Mouse (Mus musculus): Measurements from ENCODE around the gene Taf8. TPM values are rescaled to one million over a fixed set of nuclear protein-coding genes. Genes with fewer than 3 reads are reported as not detected.

Gene Taf8
- polyA plus RNA-seq, 1 experiment from 2014 or later: 13.1 TPM

GRCm38 (mm10) chr17:47526856-47527520 is 24.9 kb upstream of the Taf8 start:
- 57% methylated on average over 17 of the region's 17 CpGs for WGBS (ENCODE audit: missing documents)
- Histone ChIP-seq H3K4me3 (ENCODE audit: inconsistent target) (no peak overlapping the region), H3K36me3 (ENCODE audit: inconsistent target) (no peaks in the 10 kb centered on the region), H3K79me2 (ENCODE audit: inconsistent target) (no peaks in the 10 kb centered on the region), H3K27ac (no peak overlapping the region)

- WGBS (ENCODE audit: missing documents): 96% methylated on average over 6 of the region's 6 CpGs
Measured at GRCm38 (mm10) chr17:47524991-47525390, 22.9 kb upstream of the Taf8 start.

GRCm38 (mm10) chr17:47524055-47524454 is 22.0 kb upstream of the Taf8 start:
- 85% methylated on average over 5 of the region's 8 CpGs for WGBS (ENCODE audit: missing documents)
- no peak overlapping the region for H3K4me3 ChIP-seq (ENCODE audit: inconsistent target)
- H3K36me3 ChIP-seq (ENCODE audit: inconsistent target): no peaks in the 10 kb centered on the region
- H3K27ac ChIP-seq: peak overlapping the region; percentile 90
- no peaks in the 10 kb centered on the region for H3K79me2 ChIP-seq (ENCODE audit: inconsistent target)

More at GRCm38 (mm10) chr17:47524991-47525390, 22.9 kb upstream of the Taf8 start:
- Histone ChIP-seq H3K4me3 (ENCODE audit: inconsistent target) (no peak overlapping the region), H3K36me3 (ENCODE audit: inconsistent target) (no peaks in the 10 kb centered on the region), H3K79me2 (ENCODE audit: inconsistent target) (no peaks in the 10 kb centered on the region), H3K27ac (no peak overlapping the region)

- Histone ChIP-seq H3K4me3 (ENCODE audit: inconsistent target) (no peak overlapping the region), H3K36me3 (ENCODE audit: inconsistent target) (no peaks in the 10 kb centered on the region), H3K27ac (peak overlapping the region; percentile 90), H3K79me2 (ENCODE audit: inconsistent target) (no peaks in the 10 kb centered on the region)
- 4% methylated on average over 18 of the region's 18 CpGs for WGBS (ENCODE audit: missing documents)
Measured at GRCm38 (mm10) chr17:47523211-47523682, 21.2 kb upstream of the Taf8 start.

DNA sequence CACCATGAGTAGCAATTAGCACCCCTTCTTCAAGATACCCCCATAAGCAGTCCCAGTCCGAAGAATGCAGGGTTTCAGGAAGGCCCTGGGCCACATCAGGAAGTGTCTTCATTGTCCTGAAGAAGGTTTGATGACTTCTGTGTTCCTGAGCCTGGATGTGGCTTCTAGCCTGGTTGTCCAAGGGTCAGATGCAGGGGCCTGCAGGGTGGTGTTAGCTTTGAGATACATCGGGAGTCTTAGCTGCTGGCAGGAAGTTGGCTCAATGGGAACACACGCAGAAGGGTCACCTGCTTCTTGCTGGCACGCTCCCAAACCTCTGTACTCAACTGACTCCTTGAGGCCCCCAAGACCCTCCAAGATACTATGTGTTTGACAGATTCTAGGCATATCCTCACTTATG is 20.4 kb upstream of the Taf8 start:
- no peaks in the 10 kb centered on the region for H3K79me2 ChIP-seq (ENCODE audit: inconsistent target)
- H3K36me3 ChIP-seq (ENCODE audit: inconsistent target): no peaks in the 10 kb centered on the region
- peak overlapping the region; percentile 90 for H3K27ac ChIP-seq
- no peak overlapping the region for H3K4me3 ChIP-seq (ENCODE audit: inconsistent target)
- 32% methylated on average over 4 of the region's 4 CpGs for WGBS (ENCODE audit: missing documents)

DNA sequence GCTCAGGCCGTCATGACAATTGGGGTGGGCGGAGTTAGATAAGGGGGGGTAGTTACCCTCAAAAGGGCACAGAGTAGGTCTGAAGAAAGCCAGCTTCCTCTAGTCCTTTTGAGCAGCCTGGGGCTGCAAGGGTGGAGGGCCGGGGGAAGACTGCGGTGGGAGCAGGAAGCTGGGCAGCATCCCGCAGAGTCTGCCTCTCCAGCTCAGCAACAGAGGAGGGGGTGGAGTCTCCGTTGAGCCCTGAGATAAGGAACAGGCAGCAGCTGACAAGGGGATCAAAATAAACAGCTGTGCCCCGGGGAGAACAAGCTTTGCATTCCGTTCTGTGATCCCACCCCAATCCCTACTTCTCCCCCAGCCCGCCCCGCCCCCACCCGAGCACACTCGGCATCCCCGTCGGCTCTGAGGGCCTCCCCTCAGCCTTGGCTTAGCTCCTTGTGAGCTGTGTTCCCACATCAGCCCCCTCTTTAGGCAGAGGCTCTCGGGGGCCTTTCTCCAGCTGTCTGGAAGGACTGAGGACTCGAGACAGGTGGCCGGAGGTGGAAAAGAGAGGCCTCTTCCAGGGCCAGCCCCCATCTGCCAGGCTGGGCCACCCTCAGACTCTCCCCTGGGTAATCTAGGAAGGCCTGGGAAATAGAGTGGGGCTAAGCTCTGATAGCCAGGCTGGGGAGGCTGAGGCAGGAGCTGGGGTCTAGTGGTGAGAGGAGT is 19.6 kb upstream of the Taf8 start:
- 12% methylated on average over 17 of the region's 17 CpGs for WGBS (ENCODE audit: missing documents)
- no peak overlapping the region for H3K4me3 ChIP-seq (ENCODE audit: inconsistent target)

DNA sequence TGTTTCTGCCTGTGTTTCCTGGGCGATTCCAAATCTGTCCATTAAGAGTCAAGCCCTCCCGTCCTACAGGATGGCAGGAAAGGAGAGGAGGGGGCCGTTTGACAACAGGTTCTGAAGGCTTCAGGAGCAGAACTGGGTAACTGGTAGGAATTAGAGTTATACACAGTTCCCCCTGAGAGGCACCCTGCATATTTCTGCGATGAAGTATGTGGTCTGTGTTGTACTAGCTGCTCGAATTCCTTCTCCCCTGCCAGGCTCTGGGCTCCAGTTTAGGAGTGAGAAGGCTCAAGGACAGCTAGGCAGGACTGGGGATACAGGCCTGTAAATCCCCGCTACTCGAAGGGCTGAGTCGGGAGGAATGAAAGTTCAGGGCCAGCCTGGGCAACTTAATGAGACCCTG is 16.1 kb upstream of the Taf8 start:
- Histone ChIP-seq H3K27ac (no peak overlapping the region), H3K4me3 (ENCODE audit: inconsistent target) (no peak overlapping the region), H3K79me2 (ENCODE audit: inconsistent target) (no peaks in the 10 kb centered on the region), H3K36me3 (ENCODE audit: inconsistent target) (no peaks in the 10 kb centered on the region)
- 59% methylated on average over 8 of the region's 8 CpGs for WGBS (ENCODE audit: missing documents)

More for the DNA sequence above, 19.6 kb upstream of the Taf8 start:
- Histone ChIP-seq H3K27ac (peak overlapping the region; percentile 90), H3K79me2 (ENCODE audit: inconsistent target) (no peaks in the 10 kb centered on the region), H3K36me3 (ENCODE audit: inconsistent target) (no peaks in the 10 kb centered on the region)

DNA sequence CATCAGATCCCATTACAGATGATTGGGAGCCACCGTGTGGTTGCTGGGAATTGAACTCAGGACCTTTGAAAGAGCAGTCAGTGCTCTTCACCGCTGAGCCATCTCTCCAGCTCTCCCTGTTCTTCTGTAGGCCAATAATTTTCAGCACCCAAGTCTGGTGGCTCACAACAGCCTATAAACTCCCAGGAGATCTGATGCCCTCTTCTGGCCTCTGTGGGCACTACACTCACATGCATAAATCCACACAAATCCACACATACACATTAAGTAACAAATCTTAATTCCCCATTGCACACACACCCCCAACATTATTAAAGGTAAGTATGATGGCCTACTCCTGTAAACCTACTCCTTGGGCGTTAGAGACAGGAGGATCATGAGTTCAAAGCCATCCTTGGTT is 14.1 kb upstream of the Taf8 start:
- Histone ChIP-seq H3K36me3 (ENCODE audit: inconsistent target) (no peaks in the 10 kb centered on the region), H3K27ac (no peak overlapping the region), H3K4me3 (ENCODE audit: inconsistent target) (no peak overlapping the region), H3K79me2 (ENCODE audit: inconsistent target) (no peaks in the 10 kb centered on the region)
- WGBS (ENCODE audit: missing documents): 96% methylated on average over 2 of the region's 3 CpGs

GRCm38 (mm10) chr17:47515180-47515844 is 13.2 kb upstream of the Taf8 start:
- no peaks in the 10 kb centered on the region for H3K36me3 ChIP-seq (ENCODE audit: inconsistent target)
- H3K4me3 ChIP-seq (ENCODE audit: inconsistent target): no peak overlapping the region
- whole genome bisulfite sequencing (ENCODE audit: missing documents): 57% methylated on average over 7 of the region's 7 CpGs
- no peak overlapping the region for H3K27ac ChIP-seq
- no peaks in the 10 kb centered on the region for H3K79me2 ChIP-seq (ENCODE audit: inconsistent target)

DNA sequence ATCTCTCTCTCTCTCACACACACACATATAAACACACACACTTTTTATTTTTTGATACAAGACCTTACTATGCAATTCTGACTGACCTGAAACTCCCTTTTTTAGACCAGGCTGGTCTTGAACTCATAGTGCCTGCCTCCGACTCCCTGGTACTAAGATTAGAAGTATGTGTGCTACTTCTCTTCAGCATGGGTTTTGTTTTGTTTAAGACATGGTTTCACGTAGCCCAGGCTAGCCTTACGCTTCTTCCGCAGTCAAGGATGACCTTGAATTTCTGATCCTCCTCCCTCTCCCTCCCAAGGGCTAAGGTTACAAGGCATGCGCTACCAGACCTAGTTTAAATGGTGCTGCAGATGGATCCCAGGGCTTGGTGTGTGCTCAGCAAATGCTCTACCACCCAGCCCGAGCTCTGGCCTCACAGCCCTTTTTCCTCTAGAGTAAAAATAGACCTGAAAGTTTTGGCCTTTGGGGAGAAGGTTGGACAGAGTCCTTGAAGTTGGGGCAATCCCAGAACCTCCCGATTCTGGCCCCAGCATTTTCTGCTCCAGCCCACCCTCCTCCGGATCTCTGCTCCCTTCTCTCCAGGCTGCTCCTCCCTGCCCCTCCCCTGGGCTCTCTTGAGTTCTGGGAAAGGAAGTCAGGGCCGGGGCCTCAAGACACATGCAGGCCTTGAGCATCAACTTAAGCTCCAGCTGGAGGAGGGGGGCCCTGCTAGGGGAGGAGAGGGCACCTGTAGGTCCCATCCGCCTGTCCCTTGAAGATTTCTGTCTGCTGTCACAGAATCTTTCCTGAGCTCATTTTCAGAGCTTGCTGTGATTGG is 11.1 kb upstream of the Taf8 start:
- Histone ChIP-seq H3K4me3 (ENCODE audit: inconsistent target) (no peak overlapping the region), H3K27ac (no peak overlapping the region), H3K79me2 (ENCODE audit: inconsistent target) (no peaks in the 10 kb centered on the region), H3K36me3 (ENCODE audit: inconsistent target) (no peaks in the 10 kb centered on the region)
- WGBS (ENCODE audit: missing documents): 73% methylated on average over 10 of the region's 10 CpGs

DNA sequence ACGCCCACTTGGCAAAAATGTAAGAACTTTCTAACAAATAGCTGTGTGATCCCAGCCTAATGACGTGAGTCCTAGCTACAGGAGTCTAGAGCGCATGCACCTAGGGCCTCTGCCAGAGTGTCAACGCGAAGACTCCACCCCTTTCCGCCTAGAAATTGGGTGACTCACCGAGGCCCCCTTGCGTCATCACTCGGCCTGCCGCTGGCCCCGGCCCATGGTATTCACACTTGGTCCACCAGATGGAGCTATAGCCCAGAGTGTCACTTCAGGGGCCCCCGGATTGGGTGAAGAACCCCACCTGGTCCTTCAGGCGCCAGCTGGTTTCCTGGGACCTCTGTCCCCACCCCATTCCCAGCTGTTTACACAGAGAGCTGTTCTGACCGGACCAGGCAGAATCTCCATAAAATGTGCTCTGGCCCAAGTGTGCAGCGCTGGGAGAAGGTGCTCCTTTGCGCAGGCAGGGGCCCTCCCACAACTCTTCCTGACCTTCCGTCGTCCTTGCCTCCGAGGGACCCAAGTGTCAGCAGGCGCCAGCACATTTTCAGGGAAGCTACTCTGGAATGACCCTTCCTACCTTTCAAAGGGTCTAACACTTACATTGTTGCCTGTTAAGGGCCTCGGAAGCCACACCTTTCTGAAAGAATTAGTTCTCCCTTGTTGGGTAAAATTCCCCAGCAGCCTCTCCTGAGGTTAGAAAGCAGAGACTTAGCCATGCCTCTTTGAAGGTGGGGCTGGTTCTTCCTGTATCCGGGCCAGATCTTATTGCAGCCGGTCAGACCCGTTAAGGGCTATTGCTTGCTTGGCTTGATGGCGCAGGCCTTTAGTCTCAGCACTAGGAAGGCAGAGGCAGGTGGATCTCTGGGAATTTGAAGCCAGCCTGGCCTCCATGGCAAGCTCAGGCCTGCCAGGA is 9.3 kb upstream of the Taf8 start:
- Histone ChIP-seq H3K79me2 (ENCODE audit: inconsistent target) (no peaks in the 10 kb centered on the region), H3K27ac (no peak overlapping the region), H3K4me3 (ENCODE audit: inconsistent target) (no peak overlapping the region), H3K36me3 (ENCODE audit: inconsistent target) (no peaks in the 10 kb centered on the region)
- 20% methylated on average over 25 of the region's 25 CpGs for WGBS (ENCODE audit: missing documents)

- WGBS (ENCODE audit: missing documents): 17% methylated on average over 9 of the region's 9 CpGs
- Histone ChIP-seq H3K27ac (peak overlapping the region; percentile 80), H3K36me3 (ENCODE audit: inconsistent target) (no peaks in the 10 kb centered on the region), H3K79me2 (ENCODE audit: inconsistent target) (no peaks in the 10 kb centered on the region), H3K4me3 (ENCODE audit: inconsistent target) (no peak overlapping the region)
Measured at GRCm38 (mm10) chr17:47509031-47509705, 7.1 kb upstream of the Taf8 start.

- under 1% methylated on average over 12 of the region's 12 CpGs for WGBS (ENCODE audit: missing documents)
- H3K27ac ChIP-seq: peak overlapping the region; percentile 80
Measured at GRCm38 (mm10) chr17:47508012-47508608, 6.0 kb upstream of the Taf8 start.

More at GRCm38 (mm10) chr17:47508012-47508608, 6.0 kb upstream of the Taf8 start:
- Histone ChIP-seq H3K79me2 (ENCODE audit: inconsistent target) (no peaks in the 10 kb centered on the region), H3K4me3 (ENCODE audit: inconsistent target) (peak overlapping the region; percentile 31), H3K36me3 (ENCODE audit: inconsistent target) (no peaks in the 10 kb centered on the region)

All from macrophage (primary cell).